Mouse (Mus musculus): ENCODE measurements at regions not wholly inside any gene's neighbourhood (a gene's known extent, or its start where the extent isn't known, plus 50 kb on each side); places are given as distances from the start of the nearest gene placed in this dataset.
"Not testable (repeated sequence)": the region's sequence is repeated elsewhere in the genome, so short reads cannot be mapped to it uniquely, and the experiment has no call there.

GRCm38 (mm10) chr3:21744107-21744506, 332.3 kb upstream of the Tbl1xr1 start:
- DNase-seq, result no peak

- DNase-seq, result no peak
Measured at GRCm38 (mm10) chr3:21760516-21761218, 315.8 kb upstream of the Tbl1xr1 start.

DNA sequence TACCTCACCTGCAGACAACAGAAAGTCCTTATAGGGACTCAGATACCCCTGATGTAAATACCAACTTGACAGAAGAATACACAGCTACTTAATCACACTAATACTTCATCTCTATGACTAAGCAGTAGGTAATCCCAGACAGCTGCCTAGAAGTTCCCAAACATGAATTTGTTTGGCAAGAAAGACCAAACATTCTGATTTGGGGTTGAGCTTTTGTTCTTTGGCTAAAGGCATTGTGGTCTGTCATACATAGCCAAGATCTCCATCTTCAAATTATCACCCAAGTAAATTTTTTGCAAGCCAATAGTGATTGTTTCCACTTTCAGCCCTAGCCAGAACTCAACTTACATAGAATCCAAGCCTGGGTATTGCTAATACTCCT, 315.2 kb upstream of the Tbl1xr1 start:
- DNase-seq, result no peak

DNA sequence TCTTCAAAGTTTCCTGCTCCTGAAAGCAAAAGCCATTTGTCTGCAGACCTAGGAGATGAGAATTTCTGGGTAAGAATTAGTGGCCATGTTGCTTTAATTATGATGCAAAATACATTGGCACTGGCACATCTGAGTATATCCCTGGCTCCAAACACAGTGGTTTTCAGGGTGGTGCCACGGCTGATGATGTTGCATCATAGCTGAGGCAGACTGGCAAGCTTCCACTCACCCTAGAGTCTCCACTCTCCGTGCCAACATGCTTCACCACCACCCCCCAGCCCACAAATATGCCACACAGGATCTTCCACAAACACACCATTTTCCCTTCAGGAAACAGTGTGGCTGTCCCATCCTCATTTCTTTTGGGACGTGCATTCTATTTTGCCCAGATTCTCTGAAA, 314.5 kb upstream of the Tbl1xr1 start:
- no peak for DNase-seq

- no peak for DNase-seq
Measured at GRCm38 (mm10) chr3:21768081-21768480, 308.4 kb upstream of the Tbl1xr1 start.

DNA sequence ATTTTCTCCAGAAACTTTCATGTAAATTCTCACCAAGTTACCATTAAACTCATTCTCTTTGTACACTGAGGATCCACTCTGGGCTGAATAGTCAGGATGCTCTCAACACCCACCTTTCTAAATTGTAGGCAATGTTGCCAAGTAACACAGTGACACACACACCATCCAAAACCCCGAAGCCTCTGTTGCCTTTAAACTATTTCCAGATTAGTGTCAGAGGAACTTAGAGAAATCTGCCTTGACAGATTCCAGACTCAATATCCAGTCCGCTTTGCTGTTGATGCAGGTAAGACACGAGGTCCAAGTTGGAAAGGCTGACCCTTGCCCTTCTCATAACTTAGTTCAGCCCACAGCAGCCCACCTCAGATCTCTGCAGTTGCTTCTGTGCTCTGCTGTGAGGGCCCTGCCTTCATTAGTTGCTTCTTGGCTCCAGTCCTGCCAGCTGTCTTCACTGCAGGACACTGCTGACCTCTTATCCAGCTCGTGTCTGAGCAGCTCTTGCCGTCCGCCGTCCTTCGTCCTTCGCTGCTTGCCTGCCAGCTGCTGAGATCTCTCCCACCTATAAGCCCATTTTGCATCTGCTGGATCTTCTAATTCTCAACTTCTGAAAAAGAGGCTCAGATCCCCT, 306.4 kb upstream of the Tbl1xr1 start:
- DNase-seq, result no peak

- DNase-seq, result no peak
Measured at GRCm38 (mm10) chr3:21771752-21772298, 304.6 kb upstream of the Tbl1xr1 start.

GRCm38 (mm10) chr3:21774172-21774842, 302.1 kb upstream of the Tbl1xr1 start:
- no peak for DNase-seq

DNA sequence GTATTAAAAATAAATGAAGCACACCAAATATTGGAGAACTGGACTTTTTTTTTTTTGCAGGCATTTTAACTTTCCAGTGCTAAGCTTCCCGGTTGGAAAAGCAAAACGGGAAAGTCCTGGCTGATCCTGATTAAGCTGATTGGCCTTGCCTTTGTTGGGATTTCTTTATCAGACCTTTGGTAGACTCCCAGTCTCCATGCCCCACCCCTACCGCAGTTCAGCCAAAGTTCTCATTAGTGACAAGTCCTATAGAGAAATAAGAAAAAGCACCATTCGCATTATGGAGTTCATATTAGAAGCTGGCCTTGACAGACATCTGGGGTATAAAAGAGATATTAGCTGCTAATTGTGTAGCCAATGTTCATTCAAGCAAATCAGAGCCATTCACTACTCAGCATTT, 297.7 kb upstream of the Tbl1xr1 start:
- no peak for DNase-seq

DNA sequence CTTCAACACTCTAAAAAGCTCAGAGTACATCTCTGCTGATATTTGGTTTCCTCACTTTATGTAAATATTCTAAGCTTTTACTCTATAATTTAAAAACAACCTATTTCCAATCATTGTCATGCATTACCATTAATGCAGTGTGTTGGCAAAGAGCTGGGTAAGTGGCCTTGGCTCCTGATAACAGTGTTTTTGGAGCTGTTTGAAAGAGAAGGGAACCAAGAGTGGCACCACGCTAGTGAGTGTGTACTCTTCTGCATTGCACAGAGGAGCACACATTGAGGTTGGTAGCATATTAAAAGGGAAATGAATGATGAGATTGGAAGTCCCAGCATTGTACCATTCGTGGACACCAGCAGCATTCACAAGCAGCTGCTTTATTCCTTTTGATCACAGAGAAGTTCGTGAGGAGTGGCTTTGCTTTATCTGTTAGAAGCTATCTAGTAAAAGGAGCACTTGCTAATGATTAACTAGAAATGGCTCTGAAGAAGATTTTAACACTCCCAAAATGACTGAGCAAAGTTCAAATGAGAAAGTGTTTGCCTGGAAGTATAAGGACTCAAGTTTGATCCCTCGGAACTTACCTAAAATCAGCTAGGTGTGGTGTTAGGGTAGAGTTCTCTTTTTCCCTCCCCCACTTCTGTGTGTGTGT, 284.3 kb upstream of the Tbl1xr1 start:
- DNase-seq, result no peak

DNA sequence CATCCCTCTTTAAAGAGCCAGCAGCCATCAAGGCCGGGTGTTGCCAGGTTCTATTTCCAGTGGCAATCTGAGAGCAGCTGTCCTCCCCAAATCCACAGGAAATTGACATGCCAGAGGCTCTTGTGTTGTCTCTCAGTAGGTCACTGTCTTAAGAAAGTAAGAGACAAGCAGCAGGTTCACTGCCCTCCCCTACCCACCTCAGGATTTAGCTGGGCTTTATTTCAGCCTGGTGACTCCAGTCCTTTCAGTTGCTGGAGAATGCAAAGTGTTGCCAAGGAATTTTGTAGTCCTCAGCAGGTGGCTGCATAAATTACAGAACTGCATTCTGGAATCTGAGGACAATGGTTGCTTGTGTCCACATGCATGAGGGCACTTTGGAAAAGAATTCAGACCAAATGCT, 278.3 kb upstream of the Tbl1xr1 start:
- DNase-seq, result no peak

DNA sequence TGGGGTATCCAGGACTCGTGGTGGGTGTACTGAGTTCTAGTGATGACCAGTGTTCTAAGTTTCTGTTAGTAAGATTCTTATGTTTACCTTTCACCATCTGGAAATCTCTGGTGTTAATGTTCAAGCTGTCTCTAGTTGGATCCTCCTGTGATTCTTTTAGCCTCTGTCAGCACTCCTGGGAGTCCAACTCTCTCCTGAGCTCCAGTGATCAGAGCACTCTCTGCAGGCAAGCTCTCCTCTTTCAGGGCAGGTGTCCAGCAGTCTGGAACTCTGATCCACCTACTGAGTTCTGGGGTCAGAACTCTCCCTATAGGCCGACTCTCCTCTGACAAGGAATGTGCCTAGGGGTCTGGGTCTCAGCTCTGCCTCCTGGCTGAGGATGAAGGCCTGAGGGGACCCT, 272.6 kb upstream of the Tbl1xr1 start:
- not testable (repeated sequence) for DNase-seq

DNA sequence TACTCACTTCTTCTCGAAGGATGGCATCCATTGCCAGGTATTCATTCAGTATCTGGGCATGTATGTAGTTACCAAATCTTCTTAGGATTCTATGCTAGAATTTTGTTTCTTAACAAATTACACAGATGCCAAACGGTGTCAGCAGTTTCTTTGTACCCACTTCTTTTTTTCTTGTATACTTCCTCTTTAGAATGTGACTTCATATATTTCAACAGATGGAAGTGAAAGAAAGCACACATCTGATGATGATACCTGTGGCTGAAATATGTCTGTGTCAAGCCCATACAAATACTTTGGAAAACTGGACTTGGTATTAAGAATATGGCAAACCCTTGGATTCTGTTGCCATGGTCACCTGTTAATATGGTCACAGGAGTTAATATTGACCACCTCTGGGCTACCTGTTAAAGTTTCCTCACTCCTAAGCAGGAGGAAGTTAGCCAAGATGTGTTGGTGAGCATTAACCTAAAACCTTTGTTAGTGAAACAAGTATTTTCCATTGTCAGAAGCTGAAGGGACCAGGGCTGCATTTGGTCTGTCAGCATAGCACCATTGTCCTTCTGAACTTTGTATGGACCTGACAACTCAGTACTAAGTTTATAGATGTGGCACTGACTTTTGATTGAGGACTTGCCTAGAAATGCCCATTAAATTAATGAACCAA, 269.8 kb upstream of the Tbl1xr1 start:
- DNase-seq, result no peak

DNA sequence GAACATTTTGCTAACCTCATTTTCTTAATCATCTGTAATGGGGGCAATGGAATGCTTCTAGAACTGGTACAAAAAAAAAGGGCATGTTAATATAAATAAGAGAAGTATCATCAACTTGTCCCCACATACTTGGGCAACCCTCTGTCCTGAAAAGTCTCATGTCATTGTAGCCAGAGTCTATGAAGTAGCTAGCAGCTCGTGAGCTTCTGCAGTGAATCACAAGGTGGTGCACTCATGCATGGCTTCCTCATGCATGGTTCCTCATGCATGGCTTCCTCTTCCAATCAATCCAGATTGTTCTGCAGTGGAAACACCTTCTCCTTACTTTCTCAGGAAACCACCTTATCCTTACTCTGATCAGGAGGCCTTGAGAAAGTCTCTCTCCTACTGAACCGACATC, 267.9 kb upstream of the Tbl1xr1 start:
- DNase-seq, result no peak

DNA sequence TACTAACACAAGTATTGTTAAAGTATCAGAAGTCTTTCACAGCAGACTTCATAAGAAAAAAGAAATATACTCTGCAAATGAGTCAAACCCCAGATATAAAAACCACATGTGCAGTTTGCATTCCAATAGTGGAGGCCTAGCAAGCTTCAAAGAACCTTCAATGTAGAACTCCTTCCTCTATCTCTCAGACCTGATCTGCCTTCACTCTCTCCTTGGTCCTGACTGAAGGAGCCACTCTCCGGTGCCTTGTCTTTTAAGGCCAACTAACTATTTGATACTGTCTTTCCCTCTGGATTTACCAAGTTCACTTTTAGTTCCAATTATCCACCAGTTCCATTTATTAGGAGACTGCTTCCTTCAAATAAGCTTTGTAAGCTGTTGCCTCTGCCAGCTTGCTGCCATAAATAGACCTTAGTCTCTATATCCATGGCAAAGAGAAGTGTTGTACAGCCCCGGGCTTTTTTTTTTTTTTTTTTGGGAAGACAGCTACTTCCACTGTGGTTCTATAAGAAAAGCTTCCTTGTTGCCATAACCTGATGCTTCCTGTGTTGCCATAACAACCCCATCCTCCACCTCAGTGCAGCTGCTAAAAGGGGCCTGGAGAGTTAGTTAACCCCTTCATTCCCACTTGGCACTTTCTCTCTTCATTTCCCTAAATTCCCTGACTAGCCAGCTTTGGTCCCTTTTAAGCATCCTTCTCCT, 266.5 kb upstream of the Tbl1xr1 start:
- no peak for DNase-seq

DNA sequence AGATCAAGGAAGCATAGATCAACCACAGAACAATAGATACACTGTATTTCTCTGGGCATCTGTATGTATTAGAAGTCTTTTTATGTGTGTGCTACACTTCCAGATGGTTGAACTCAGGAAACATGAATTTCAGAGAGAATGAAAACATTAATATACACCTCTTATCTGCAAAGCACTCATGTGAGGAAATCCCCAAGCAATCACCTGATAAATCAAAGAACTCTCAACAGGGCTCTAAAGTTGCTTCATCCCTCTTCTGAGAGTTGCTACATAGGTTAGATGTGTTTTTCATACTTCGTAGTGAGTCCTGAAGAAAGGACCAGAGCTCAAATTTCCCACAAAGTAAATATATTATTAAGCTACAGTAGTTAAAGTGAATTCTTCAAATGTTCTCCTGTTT, 263.1 kb upstream of the Tbl1xr1 start:
- DNase-seq, result no peak

- DNase-seq, result no peak
Measured at GRCm38 (mm10) chr3:21816968-21817858, 259.2 kb upstream of the Tbl1xr1 start.

DNA sequence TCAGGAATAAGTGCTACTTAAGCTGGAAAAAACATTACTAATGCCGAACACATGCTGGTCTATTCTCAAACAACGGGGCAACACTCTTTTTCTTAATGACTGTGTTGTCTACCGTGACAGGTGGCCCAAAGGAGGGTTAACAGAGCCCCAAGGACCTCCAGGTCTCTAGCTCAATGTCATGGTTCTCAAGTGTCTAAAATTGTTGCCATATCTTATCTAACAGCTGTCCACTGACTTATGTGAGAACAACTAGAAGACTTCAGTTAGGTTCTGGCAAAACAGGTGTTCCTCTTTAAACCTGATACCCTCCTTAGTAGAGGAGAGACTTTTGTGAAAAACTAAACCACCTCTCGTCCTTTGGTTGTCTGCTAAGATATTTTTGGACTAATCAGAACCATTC, 257.4 kb upstream of the Tbl1xr1 start:
- DNase-seq, result no peak

GRCm38 (mm10) chr3:21820051-21820598, 256.3 kb upstream of the Tbl1xr1 start:
- DNase-seq, result no peak

DNA sequence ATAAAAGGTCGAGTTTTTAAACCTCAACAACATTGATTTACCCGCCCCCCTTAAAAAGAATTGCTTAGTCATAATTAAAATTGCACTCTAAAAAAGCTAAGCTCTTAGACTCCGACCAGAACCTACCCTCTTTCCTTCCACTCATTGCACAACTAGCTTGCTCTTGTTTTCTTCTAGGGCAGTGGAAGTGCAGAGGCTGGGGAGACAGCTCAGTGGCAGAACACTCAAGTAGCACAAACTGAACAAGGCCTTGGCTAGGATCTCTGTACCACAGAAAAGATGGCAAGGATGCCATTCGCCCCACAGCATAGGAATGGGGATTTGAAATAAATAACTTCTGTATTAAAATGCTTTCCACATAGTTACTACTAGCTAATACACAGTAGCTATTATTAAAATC, 253.8 kb upstream of the Tbl1xr1 start:
- no peak for DNase-seq

DNA sequence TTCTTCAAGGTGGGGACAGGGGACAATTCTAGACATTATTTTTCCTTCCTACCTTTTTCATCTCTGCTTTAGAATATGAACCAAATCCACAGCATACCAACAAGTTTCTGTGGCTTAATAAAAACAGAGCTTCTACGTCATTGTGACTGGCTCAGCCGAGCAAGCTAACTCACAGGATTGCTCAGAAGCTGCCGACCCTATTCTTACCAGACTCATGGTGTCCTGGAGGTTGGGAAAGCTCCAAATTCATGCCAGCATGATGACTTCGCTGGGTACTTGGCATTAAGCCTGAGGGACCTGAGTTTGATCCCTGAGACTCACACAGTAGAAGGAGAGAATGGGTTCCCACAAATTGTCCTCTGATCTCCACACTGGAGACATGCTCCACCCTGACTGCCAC, 253.1 kb upstream of the Tbl1xr1 start:
- no peak for DNase-seq
